Mouse (Mus musculus) megakaryocyte, embryonic 14.5 days (primary cell): ENCODE results near the gene Bri3.

Experiments
- FLI1 ChIP-seq: IDR thresholded peaks from 2 replicates; pipeline ENCODE4 v1.6.1; 2012; ENCODE audit warnings: low read length, inconsistent platforms, mixed read lengths
- GATA1 ChIP-seq: IDR thresholded peaks from 3 replicates; pipeline ENCODE4 v1.6.1; 2012; ENCODE audit warnings: mixed read lengths, low read length, inconsistent platforms, borderline replicate concordance

- TF ChIP-seq GATA1 (no peak), FLI1 (no peak)
Measured at GRCm38 (mm10) chr5:144483659-144484375, 239.6 kb downstream of the Bri3 start.
